23 mouse cellular contexts compared by ENCODE assay signal in the genomic region with DNA sequence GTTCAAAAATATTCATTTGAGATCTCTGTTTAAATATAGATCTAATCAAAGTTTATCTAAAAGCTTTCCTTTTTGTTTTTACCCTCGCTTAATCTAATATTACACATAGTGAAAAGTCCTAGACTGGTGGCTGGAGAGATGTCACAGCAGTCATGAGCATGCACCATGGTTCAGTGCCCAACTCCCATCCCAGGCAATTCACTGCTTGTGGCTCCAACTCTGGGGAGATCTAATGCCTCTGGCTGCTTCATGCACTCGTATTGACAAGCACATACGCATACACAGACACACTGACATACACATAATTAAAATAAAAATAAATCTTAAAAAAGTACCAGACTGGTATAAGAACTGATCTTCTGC. TPM values are rescaled to one million over a fixed set of nuclear protein-coding genes. Genes with fewer than 3 reads are reported as not detected.
A peak's percentile ranks its signal among the peaks of the same experiment; 100 is the strongest.
DNase-seq lines count a peak whose midpoint lies in the region; ATAC-seq and TF ChIP-seq lines count a peak whose summit lies in the region.
"Had no signal": no experiment of that assay in that cellular context is flagged by ENCODE, and none has a peak within 500 bp of the region (broad histone marks: within the 10 kb centered on the region; RNA-seq: fewer than 3 reads in every experiment).

No protein-coding gene starts in this region.

- DNase-seq in liver, embryonic 11.5 days (ENCODE audit: low spot score), result no peak
- DNase-seq in liver, postnatal 0 days, result no peak
- no peak for DNase-seq in kidney, postnatal 36 days
- no peak for DNase-seq in retina, embryonic 14.5 days (ENCODE audit: low spot score)
- DNase-seq in lung, adult 2 months, result no peak
- DNase-seq: adrenal gland, adult 2 months; adrenal gland, postnatal 25 days; cerebellum, adult 18-20 months; cerebellum, adult 9-10 months; cerebellum, postnatal 14 days; gastrocnemius, postnatal 25 days; heart, adult 18-20 months; heart, postnatal 10 days; heart, postnatal 36 days had no signal

- H3K4me2 ChIP-seq in liver, embryonic 11.5 days, result no peak overlapping the region
- no peak overlapping the region for H3K4me2 ChIP-seq in liver, postnatal 0 days (ENCODE audit: low read depth, low read length)
- H3K4me2 ChIP-seq in liver, embryonic 15.5 days, result no peak overlapping the region
- H3K4me2 ChIP-seq: forebrain, embryonic 15.5 days; heart, embryonic 12.5 days; heart, embryonic 15.5 days; hindbrain, embryonic 13.5 days had no signal

- TF ChIP-seq EP300 in liver, postnatal 0 days (IDR thresholded peaks at IDR 0.05; ENCODE audit: low read depth), result no peak; the same call in 1 of the 2 replicates

- H3K27me3 ChIP-seq in liver, embryonic 11.5 days (replicated peaks; ENCODE audit: control insufficient read depth, insufficient read depth, low read length), result no peaks in the 10 kb centered on the region
- no peaks in the 10 kb centered on the region for H3K27me3 ChIP-seq in liver, postnatal 0 days (ENCODE audit: insufficient read depth, low read length)
- H3K27me3 ChIP-seq in liver, embryonic 15.5 days, result no peaks in the 10 kb centered on the region
- H3K27me3 ChIP-seq: CH12.LX; forebrain, embryonic 15.5 days; heart, embryonic 12.5 days; heart, embryonic 15.5 days; hindbrain, embryonic 13.5 days had no signal

- 73% methylated on average over 3 of the region's 3 CpGs for WGBS in liver, embryonic 11.5 days
- 66% methylated on average over 3 of the region's 3 CpGs for WGBS in liver, postnatal 0 days (ENCODE audit: insufficient replicate concordance)
- 67% methylated on average over 3 of the region's 3 CpGs for WGBS in liver, embryonic 15.5 days (ENCODE audit: insufficient replicate concordance)
- 72% methylated on average over 3 of the region's 3 CpGs for WGBS in lung, adult 2 months

- H3K27ac ChIP-seq in liver, embryonic 11.5 days (ENCODE audit: low read depth, low read length), result no peak overlapping the region; the same call in 1 of the 2 replicates
- no peak overlapping the region for H3K27ac ChIP-seq in liver, postnatal 0 days (ENCODE audit: low read depth)
- peak overlapping the region; percentile 61 for H3K27ac ChIP-seq in liver, embryonic 15.5 days (replicated peaks)
- H3K27ac ChIP-seq: forebrain, embryonic 15.5 days; heart, embryonic 15.5 days; hindbrain, embryonic 10.5 days; hindbrain, embryonic 13.5 days had no signal

- no peak overlapping the region for H3K4me3 ChIP-seq in liver, embryonic 11.5 days (ENCODE audit: low read depth, low read length)
- no peak overlapping the region for H3K4me3 ChIP-seq in liver, postnatal 0 days (ENCODE audit: low read depth, low read length)
- no peak overlapping the region for H3K4me3 ChIP-seq in liver, embryonic 15.5 days (replicated peaks)
- no peak overlapping the region for H3K4me3 ChIP-seq in lung, adult 2 months (replicated peaks; ENCODE audit: extremely low read depth, low read depth, low read length)
- H3K4me3 ChIP-seq: forebrain, embryonic 15.5 days; heart, embryonic 12.5 days; heart, embryonic 15.5 days; hindbrain, embryonic 10.5 days; hindbrain, embryonic 13.5 days had no signal

- TF ChIP-seq POLR2A in lung, adult 2 months (IDR thresholded peaks at IDR 0.05; ENCODE audit: borderline replicate concordance, extremely low read depth, low read depth, low read length), result no peak

- H3K36me3 ChIP-seq in liver, embryonic 11.5 days (ENCODE audit: control insufficient read depth, insufficient read depth, low read length), result no peaks in the 10 kb centered on the region
- no peaks in the 10 kb centered on the region for H3K36me3 ChIP-seq in liver, postnatal 0 days (replicated peaks; ENCODE audit: insufficient read depth, low read length)
- H3K36me3 ChIP-seq in liver, embryonic 15.5 days (replicated peaks), result no peaks in the 10 kb centered on the region
- H3K36me3 ChIP-seq: forebrain, embryonic 15.5 days; heart, embryonic 12.5 days; heart, embryonic 15.5 days; hindbrain, embryonic 10.5 days; hindbrain, embryonic 13.5 days had no signal

- H3K9ac ChIP-seq in liver, embryonic 11.5 days (ENCODE audit: low read depth, low read length), result no peak overlapping the region
- H3K9ac ChIP-seq in liver, postnatal 0 days (replicated peaks), result no peak overlapping the region
- no peak overlapping the region for H3K9ac ChIP-seq in liver, embryonic 15.5 days
- H3K9ac ChIP-seq: forebrain, embryonic 15.5 days; heart, embryonic 12.5 days; heart, embryonic 15.5 days; hindbrain, embryonic 13.5 days had no signal

- H3K4me1 ChIP-seq in liver, embryonic 11.5 days (replicated peaks; ENCODE audit: control insufficient read depth, insufficient read depth, low read length), result peaks cover 10% of the 10 kb centered on the region
- peaks cover 12% of the 10 kb centered on the region for H3K4me1 ChIP-seq in liver, postnatal 0 days (ENCODE audit: insufficient read depth)
- H3K4me1 ChIP-seq in liver, embryonic 15.5 days (replicated peaks), result peaks cover 50% of the 10 kb centered on the region
- H3K4me1 ChIP-seq in lung, adult 2 months (ENCODE audit: control insufficient read depth, insufficient read depth, low read length), result no peaks in the 10 kb centered on the region

- no peak for TF ChIP-seq CTCF in liver, postnatal 0 days (IDR thresholded peaks at IDR 0.05; ENCODE audit: low read depth)
- TF ChIP-seq CTCF in lung, adult 2 months (IDR thresholded peaks at IDR 0.05; ENCODE audit: insufficient read depth, low read length), result no peak

- H3K9me3 ChIP-seq in liver, embryonic 11.5 days (ENCODE audit: control insufficient read depth, low read length), result no peaks in the 10 kb centered on the region
- H3K9me3 ChIP-seq in liver, postnatal 0 days (ENCODE audit: low read length), result no peaks in the 10 kb centered on the region
- no peaks in the 10 kb centered on the region for H3K9me3 ChIP-seq in liver, embryonic 15.5 days (replicated peaks)
- H3K9me3 ChIP-seq: forebrain, embryonic 15.5 days; heart, embryonic 12.5 days; heart, embryonic 15.5 days; hindbrain, embryonic 10.5 days; hindbrain, embryonic 13.5 days had no signal

- ATAC-seq in liver, embryonic 11.5 days (replicated peaks; ENCODE audit: low FRiP score), result 0 out of 2 replicates have a peak, but pooled peaks have one; percentile 62
- ATAC-seq in liver, postnatal 0 days, result no peak
- ATAC-seq in erythroid progenitor cell, adult 5-6 weeks (replicated peaks; ENCODE audit: low FRiP score, poor library complexity, severe bottlenecking), result peak; percentile 28; the same call in 1 of the 2 replicates
- peak; percentile 43; the same call in 1 of the 2 replicates for ATAC-seq in liver, embryonic 15.5 days (ENCODE audit: insufficient read depth)
- ATAC-seq: forebrain, embryonic 15.5 days; hindbrain, embryonic 16.5 days had no signal

RNA-seq across cellular contexts. Expression of a gene that starts 5.7 kb away (rescaled TPM):
- 18.5 and 19.9 TPM in 2 replicates for polyA plus RNA-seq in liver, embryonic 11.5 days (2014; fragmentation: Nextera tagmentation; extraction: Ambion mirVana)
- polyA plus RNA-seq in liver, postnatal 0 days (2015; fragmentation: Nextera tagmentation; extraction: Ambion mirVana), result 7.1 and 8.8 TPM in 2 replicates
- 39.0 and 65.6 TPM in 2 replicates for total RNA-seq in erythroid progenitor cell, adult 5-6 weeks (2015; ENCODE audit: low replicate concordance)
- 173 and 232 TPM in 2 replicates for total RNA-seq in erythroid progenitor cell, adult 5-6 weeks (2017; ENCODE audit: low replicate concordance)
- 14.2 and 15.5 TPM in 2 replicates for polyA plus RNA-seq in liver, embryonic 15.5 days (2015; fragmentation: Nextera tagmentation; extraction: Ambion mirVana)
- polyA plus RNA-seq in lung, adult 2 months (2012; rRNA removed), result 23.0 and 23.7 TPM in 2 replicates

RNA-seq across cellular contexts. Expression of a gene that starts 24.5 kb away (rescaled TPM):
- 14.5 and 16.2 TPM in 2 replicates for polyA plus RNA-seq in liver, embryonic 11.5 days (2014; fragmentation: Nextera tagmentation; extraction: Ambion mirVana)
- polyA plus RNA-seq in liver, postnatal 0 days (2015; fragmentation: Nextera tagmentation; extraction: Ambion mirVana), result 3.8 and 4.5 TPM in 2 replicates
- 35.0 and 46.1 TPM in 2 replicates for total RNA-seq in erythroid progenitor cell, adult 5-6 weeks (2015; ENCODE audit: low replicate concordance)
- total RNA-seq in erythroid progenitor cell, adult 5-6 weeks (2017; ENCODE audit: low replicate concordance), result 39.1 and 52.6 TPM in 2 replicates
- 13.6 and 15.4 TPM in 2 replicates for polyA plus RNA-seq in liver, embryonic 15.5 days (2015; fragmentation: Nextera tagmentation; extraction: Ambion mirVana)
- 9.6 and 11.8 TPM in 2 replicates for polyA plus RNA-seq in lung, adult 2 months (2012; rRNA removed)
